Mouse (Mus musculus) c-Kit-negative CD71-positive TER-119-positive erythroid progenitor cells, embryonic 14.5 days (primary cell): Measurements from ENCODE around the gene 3830406C13Rik.
A peak's percentile ranks its signal among the peaks of the same experiment; 100 is the strongest.
"Not testable (repeated sequence)": the region's sequence is repeated elsewhere in the genome, so short reads cannot be mapped to it uniquely, and the experiment has no call there.

Source experiments
- DNase-seq: peaks from one replicate; pipeline ENCODE4 v3.0.0-alpha.2; 2013; ENCODE audit warnings: low read depth, low spot score

Gene 3830406C13Rik

GRCm38 (mm10) chr14:12284141-12284912, at the start of gene 3830406C13Rik:
Gene 3830406C13Rik (plus strand): TSS chr14:12284173.
- peak; percentile 57 for DNase-seq

GRCm38 (mm10) chr14:12243726-12244125, 40.2 kb upstream of the 3830406C13Rik start:
- no peak for DNase-seq

- DNase-seq, result no peak
Measured at GRCm38 (mm10) chr14:12276031-12276430, 7.9 kb upstream of the 3830406C13Rik start.

GRCm38 (mm10) chr14:12283641-12284040, 332 bp upstream of the 3830406C13Rik start, which contains the start of gene Gm49355:
Gene Gm49355 (plus strand): TSS chr14:12283976.
- DNase-seq, result no peak

GRCm38 (mm10) chr14:12289747-12290146, 5.8 kb downstream of the 3830406C13Rik start:
- DNase-seq, result not testable (repeated sequence)

- DNase-seq, result no peak
Measured at GRCm38 (mm10) chr14:12296391-12296790, 12.4 kb downstream of the 3830406C13Rik start.

GRCm38 (mm10) chr14:12299171-12299570, 15.2 kb downstream of the 3830406C13Rik start:
- no peak for DNase-seq

GRCm38 (mm10) chr14:12299654-12300053, 15.7 kb downstream of the 3830406C13Rik start:
- DNase-seq, result no peak

- no peak for DNase-seq
Measured at GRCm38 (mm10) chr14:12300275-12300674, 16.3 kb downstream of the 3830406C13Rik start.

- DNase-seq, result no peak
Measured at GRCm38 (mm10) chr14:12300677-12301076, 16.7 kb downstream of the 3830406C13Rik start.

- DNase-seq, result no peak
Measured at GRCm38 (mm10) chr14:12303106-12303505, 19.1 kb downstream of the 3830406C13Rik start.

- no peak for DNase-seq
Measured at GRCm38 (mm10) chr14:12333622-12334021, 49.6 kb downstream of the 3830406C13Rik start.

GRCm38 (mm10) chr14:12334925-12335324, 51.0 kb downstream of the 3830406C13Rik start:
- no peak for DNase-seq

GRCm38 (mm10) chr14:12337421-12337997, 53.5 kb downstream of the 3830406C13Rik start:
- DNase-seq, result no peak

- no peak for DNase-seq
Measured at GRCm38 (mm10) chr14:12337998-12338809, 54.2 kb downstream of the 3830406C13Rik start.

GRCm38 (mm10) chr14:12338811-12339565, 55.0 kb downstream of the 3830406C13Rik start:
- DNase-seq, result no peak

GRCm38 (mm10) chr14:12340238-12341074, 56.5 kb downstream of the 3830406C13Rik start:
- no peak for DNase-seq

GRCm38 (mm10) chr14:12341075-12341788, 57.3 kb downstream of the 3830406C13Rik start:
- DNase-seq, result no peak

GRCm38 (mm10) chr14:12341789-12342457, 58.0 kb downstream of the 3830406C13Rik start:
- DNase-seq, result no peak
